Mouse (Mus musculus) CH12.LX (cell line): ENCODE data around the gene Asphd1. TPM values are rescaled to one million over a fixed set of nuclear protein-coding genes. Genes with fewer than 3 reads are reported as not detected.

Experiments
- DNase-seq: peaks from one replicate; pipeline ENCODE4 v3.0.0-alpha.2; 2013; ENCODE audit errors: extremely low read depth
- H3K27ac ChIP-seq: 2 replicates; pipeline ENCODE4 v1.5.1; 2012; ENCODE audit warnings: low read depth, mild to moderate bottlenecking, control low read depth, moderate library complexity; ENCODE audit not compliant: insufficient read depth
- H3K27me3 ChIP-seq: replicated peaks from 2 replicates; pipeline ENCODE3; 2012; ENCODE audit warnings: inconsistent platforms
- H3K36me3 ChIP-seq, 2 experiments: replicated peaks in 1 of 2; 2 replicates each; pipeline versions ENCODE3 to v1.6.1; 2012; ENCODE audit warnings: inconsistent platforms in 1 of 2, low read length in 1 of 2, mild to moderate bottlenecking in 1 of 2, mixed read lengths in 1 of 2, moderate library complexity in 1 of 2; ENCODE audit not compliant: control insufficient read depth in 1 of 2, insufficient read depth in 1 of 2
- H3K4me1 ChIP-seq, 2 experiments: 2 replicates each; pipeline ENCODE4 v1.6.1; 2012; ENCODE audit warnings: inconsistent platforms in 1 of 2, moderate library complexity in 1 of 2; ENCODE audit not compliant: insufficient read depth in 2 of 2, control insufficient read depth in 1 of 2
- H3K4me2 ChIP-seq: 2 replicates; pipeline ENCODE4 v1.6.1; 2012; ENCODE audit warnings: low read depth, mild to moderate bottlenecking, control low read depth; ENCODE audit not compliant: poor library complexity, insufficient read depth, severe bottlenecking
- H3K4me3 ChIP-seq, 3 experiments: fragments of 150-350 bp in 1 of 3; sonication (generic) in 1 of 3; replicated peaks in 1 of 3; 2 replicates each; pipeline versions ENCODE3 to v1.5.1; 2011 to 2012; ENCODE audit warnings: low read depth in 2 of 3, low read length in 2 of 3, mild to moderate bottlenecking in 2 of 3, moderate library complexity in 2 of 3, control low read depth in 1 of 3, improper control_type of control experiment in 1 of 3, inconsistent platforms in 1 of 3, mixed read lengths in 1 of 3; ENCODE audit not compliant: poor library complexity in 1 of 3
- H3K79me2 ChIP-seq: replicated peaks from 2 replicates; pipeline ENCODE4 v1.6.1; 2012; ENCODE audit warnings: mild to moderate bottlenecking, moderate library complexity; ENCODE audit not compliant: control insufficient read depth, poor library complexity, insufficient read depth, severe bottlenecking; ENCODE audit errors: extremely low read depth
- H3K9ac ChIP-seq: 2 replicates; pipeline ENCODE4 v1.6.1; 2012; ENCODE audit warnings: low read depth, mild to moderate bottlenecking, control low read depth, moderate library complexity; ENCODE audit not compliant: insufficient read depth
- H3K9me3 ChIP-seq: replicated peaks from 2 replicates; pipeline ENCODE3; 2012; ENCODE audit warnings: low read length, inconsistent platforms, mixed read lengths
- CHD2 ChIP-seq: IDR thresholded peaks from 2 replicates; pipeline ENCODE4 v1.6.1; 2011; ENCODE audit warnings: low read length, improper control_type of control experiment
- E2F4 ChIP-seq: IDR thresholded peaks from 2 replicates; pipeline ENCODE4 v1.6.1; 2011; ENCODE audit warnings: low read depth, low read length, improper control_type of control experiment; ENCODE audit not compliant: insufficient replicate concordance
- ELF1 ChIP-seq: IDR thresholded peaks from 2 replicates; pipeline ENCODE4 v1.6.1; 2014; ENCODE audit warnings: low read depth, mild to moderate bottlenecking, inconsistent platforms, low read length, improper control_type of control experiment
- EP300 ChIP-seq: IDR thresholded peaks from 2 replicates; pipeline ENCODE4 v1.6.1; 2011; ENCODE audit warnings: low read length, improper control_type of control experiment
- GABPA ChIP-seq: IDR thresholded peaks from 2 replicates; pipeline ENCODE4 v1.6.1; 2012; ENCODE audit warnings: low read depth, low read length, improper control_type of control experiment, inconsistent platforms; ENCODE audit not compliant: insufficient replicate concordance
- HCFC1 ChIP-seq: IDR thresholded peaks from 2 replicates; pipeline ENCODE4 v1.6.1; 2012; ENCODE audit warnings: low read depth, mild to moderate bottlenecking, inconsistent platforms, low read length, improper control_type of control experiment
- JUN ChIP-seq: IDR thresholded peaks from 2 replicates; pipeline ENCODE4 v1.6.1; 2011; ENCODE audit warnings: low read depth, mild to moderate bottlenecking, low read length, improper control_type of control experiment, moderate library complexity; ENCODE audit not compliant: insufficient read depth
- KAT2A ChIP-seq: IDR thresholded peaks from 2 replicates; pipeline ENCODE4 v1.6.1; 2012; ENCODE audit warnings: low read length, improper control_type of control experiment, inconsistent platforms; ENCODE audit not compliant: insufficient replicate concordance
- MAX ChIP-seq: IDR thresholded peaks from 2 replicates; pipeline ENCODE4 v1.6.1; 2011; ENCODE audit warnings: low read length, improper control_type of control experiment
- NELFE ChIP-seq: IDR thresholded peaks from 2 replicates; pipeline ENCODE4 v1.6.1; 2011; ENCODE audit warnings: low read depth, low read length, improper control_type of control experiment
- NRF1 ChIP-seq: IDR thresholded peaks from 2 replicates; pipeline ENCODE4 v1.6.1; 2014; ENCODE audit warnings: low read depth, mild to moderate bottlenecking, inconsistent platforms, low read length, improper control_type of control experiment, moderate library complexity
- POLR2AphosphoS2 ChIP-seq: IDR thresholded peaks from 2 replicates; pipeline ENCODE4 v1.6.1; 2011; ENCODE audit warnings: low read depth, low read length, improper control_type of control experiment
- RCOR1 ChIP-seq: conservative IDR thresholded peaks from 2 replicates; pipeline ENCODE4 v1.6.1; 2012; ENCODE audit warnings: low read depth, mild to moderate bottlenecking, inconsistent platforms, low read length, improper control_type of control experiment
- TBP ChIP-seq: conservative IDR thresholded peaks from 2 replicates; pipeline ENCODE4 v1.6.1; 2011; ENCODE audit warnings: low read depth, low read length, improper control_type of control experiment
- USF2 ChIP-seq: conservative IDR thresholded peaks from 2 replicates; pipeline ENCODE4 v1.6.1; 2011; ENCODE audit warnings: low read depth, low read length, improper control_type of control experiment
- ZKSCAN1 ChIP-seq: IDR thresholded peaks from 2 replicates; pipeline ENCODE4 v1.6.1; 2012; ENCODE audit warnings: low read depth, inconsistent platforms, low read length, improper control_type of control experiment, borderline replicate concordance
- ZNF384 ChIP-seq: IDR thresholded peaks from 2 replicates; pipeline ENCODE4 v1.6.1; 2012; ENCODE audit warnings: low read depth, low read length, improper control_type of control experiment, inconsistent platforms
- dilution Hi-C: fragments of 300-500 bp; cut with MboI; formaldehyde crosslinking; loops from 2 replicates; pipeline ENCODE4 v1.14.3; 2020; ENCODE audit warnings: low sequenced_read_pairs; ENCODE audit not compliant: extremely low pct_unique_long_range_greater_than_20kb, extremely low pct_ligation_motif_present
- in situ Hi-C: fragments of 300-500 bp; cut with MboI; formaldehyde crosslinking; loops from 3 replicates; pipeline ENCODE4 v1.14.3; 2019; ENCODE audit warnings: low sequenced_read_pairs, low pct_ligation_motif_present, low pct_unique_long_range_greater_than_20kb, mixed read lengths
- polyA plus RNA-seq: library from polyadenylated mRNA; unstranded; fragments of >175 nt; gene quantifications from 2 replicates; pipeline ENCODE4 v1.2.1, GENCODE M21; 2012; ENCODE audit warnings: low read depth; ENCODE audit not compliant: insufficient read length
- total RNA-seq, 2 experiments: library from RNA; depleted of rRNA; stranded (reverse); fragments of 300-350 nt in 1 of 2; fragments of >200 nt in 1 of 2; gene quantifications; 2 replicates each; pipeline ENCODE4 v1.2.3; 2012 to 2014

Asphd1 gene
- total and polyA plus RNA-seq, 3 experiments, result 0.08 to 1.8 TPM; not detected in 1

GRCm38 (mm10) chr7:126897390-126898101 lies 51.8 kb downstream of the Asphd1 start (continued):
- TF ChIP-seq MAX, result peak; percentile 59; the same call in 1 of the 2 replicates
- TF ChIP-seq USF2, result no peak
- peak; percentile 80 for TF ChIP-seq EP300
- no peak for TF ChIP-seq GABPA
- no peak; the same call in 1 of the 2 replicates for TF ChIP-seq NELFE
- no peak for TF ChIP-seq JUN
- TF ChIP-seq CHD2, result no peak
- no peak for TF ChIP-seq NRF1
- 0 out of 2 replicates have a peak, but pooled peaks have one; percentile 46 for TF ChIP-seq TBP
- no peak for TF ChIP-seq E2F4
- peak; percentile 78 for TF ChIP-seq ZNF384
- no peak for TF ChIP-seq ZKSCAN1
- TF ChIP-seq RCOR1, result no peak

- Histone ChIP-seq H3K9ac (peak overlapping the region; percentile 74), H3K36me3 (peaks cover 0 to 28% of the 10 kb centered on the region in 2 experiments), H3K4me3 (peak overlapping the region in 2 of 3 experiments; percentile 9 to 84), H3K4me1 (peaks cover 11 to 21% of the 10 kb centered on the region in 2 experiments), H3K79me2 (no peaks in the 10 kb centered on the region), H3K27me3 (no peaks in the 10 kb centered on the region), H3K27ac (peak overlapping the region; percentile 7; the same call in 1 of the 2 replicates), H3K9me3 (no peaks in the 10 kb centered on the region), H3K4me2 (peak overlapping the region; percentile 89)
- no peak for DNase-seq
- in situ Hi-C loops (loop anchor here (10.0 kb wide), 1 partner anchor 192 kb away; the partner anchor contains the start of gene Coro1a), dilution Hi-C loops (no loop called here)
- TF ChIP-seq POLR2AphosphoS2, result no peak; the same call in 1 of the 2 replicates
- no peak for TF ChIP-seq ELF1
- no peak for TF ChIP-seq CHD2
- no peak for TF ChIP-seq NELFE
- TF ChIP-seq HCFC1, result no peak
- no peak for TF ChIP-seq GABPA
- TF ChIP-seq EP300, result no peak
- no peak for TF ChIP-seq KAT2A
Measured at GRCm38 (mm10) chr7:126896912-126897311, 52.5 kb downstream of the Asphd1 start.

Other genes starting within 250 kb of the Asphd1 start
Only the 20 nearest of the 29 such genes appear.
- 0.30 TPM in 1 of 2 replicates, not detected in the other for gene Fam57b, start 151.9 kb downstream of the Asphd1 start, total RNA-seq (2012; rRNA removed)
- not detected in 2 replicates for gene Fam57b, start 151.9 kb downstream of the Asphd1 start, total RNA-seq (2014; rRNA removed)
- gene Fam57b, start 151.9 kb downstream of the Asphd1 start, polyA plus RNA-seq, result not detected in 2 replicates
- not detected in 2 replicates for gene 4930451I11Rik, start 117.9 kb downstream of the Asphd1 start, total RNA-seq (2012; rRNA removed)
- gene 4930451I11Rik, start 117.9 kb downstream of the Asphd1 start, total RNA-seq (2014; rRNA removed), result not detected in 2 replicates
- gene 4930451I11Rik, start 117.9 kb downstream of the Asphd1 start, polyA plus RNA-seq, result not detected in 2 replicates
- gene Doc2a, start 102.2 kb downstream of the Asphd1 start, total RNA-seq (2012; rRNA removed), result 1.9 and 3.4 TPM in 2 replicates
- gene Doc2a, start 102.2 kb downstream of the Asphd1 start, total RNA-seq (2014; rRNA removed), result not detected in 2 replicates
- not detected in 2 replicates for gene Doc2a, start 102.2 kb downstream of the Asphd1 start, polyA plus RNA-seq
- gene Hirip3, start 87.6 kb downstream of the Asphd1 start, total RNA-seq (2012; rRNA removed), result 70.9 and 103 TPM in 2 replicates
- gene Hirip3, start 87.6 kb downstream of the Asphd1 start, total RNA-seq (2014; rRNA removed), result 42.4 and 44.7 TPM in 2 replicates
- 190 and 267 TPM in 2 replicates for gene Hirip3, start 87.6 kb downstream of the Asphd1 start, polyA plus RNA-seq
- gene Ino80e, start 87.2 kb downstream of the Asphd1 start, total RNA-seq (2012; rRNA removed), result 73.9 and 109 TPM in 2 replicates
- gene Ino80e, start 87.2 kb downstream of the Asphd1 start, total RNA-seq (2014; rRNA removed), result 73.6 and 78.4 TPM in 2 replicates
- 216 and 243 TPM in 2 replicates for gene Ino80e, start 87.2 kb downstream of the Asphd1 start, polyA plus RNA-seq
- 28.5 and 29.0 TPM in 2 replicates for gene Taok2, start 64.9 kb downstream of the Asphd1 start, total RNA-seq (2012; rRNA removed)
- gene Taok2, start 64.9 kb downstream of the Asphd1 start, total RNA-seq (2014; rRNA removed), result 13.6 and 15.3 TPM in 2 replicates
- gene Taok2, start 64.9 kb downstream of the Asphd1 start, polyA plus RNA-seq, result 32.2 and 33.0 TPM in 2 replicates
- 39.7 and 43.2 TPM in 2 replicates for gene Tmem219, start 26.7 kb downstream of the Asphd1 start, total RNA-seq (2012; rRNA removed)
- 31.3 and 33.4 TPM in 2 replicates for gene Tmem219, start 26.7 kb downstream of the Asphd1 start, total RNA-seq (2014; rRNA removed)
- gene Tmem219, start 26.7 kb downstream of the Asphd1 start, polyA plus RNA-seq, result 37.4 and 39.3 TPM in 2 replicates
- 35.0 and 37.5 TPM in 2 replicates for gene Kctd13, start 20.7 kb downstream of the Asphd1 start, total RNA-seq (2012; rRNA removed)
- 16.4 and 19.0 TPM in 2 replicates for gene Kctd13, start 20.7 kb downstream of the Asphd1 start, total RNA-seq (2014; rRNA removed)
- 35.2 and 40.4 TPM in 2 replicates for gene Kctd13, start 20.7 kb downstream of the Asphd1 start, polyA plus RNA-seq
- gene Sez6l2, start 981 bp upstream of the Asphd1 start, total RNA-seq (2012; rRNA removed), result 7.2 and 8.8 TPM in 2 replicates
- 8.9 and 9.9 TPM in 2 replicates for gene Sez6l2, start 981 bp upstream of the Asphd1 start, total RNA-seq (2014; rRNA removed)
- gene Sez6l2, start 981 bp upstream of the Asphd1 start, polyA plus RNA-seq, result 29.2 and 29.3 TPM in 2 replicates
- 72.8 and 86.2 TPM in 2 replicates for gene Cdipt, start 26.3 kb upstream of the Asphd1 start, total RNA-seq (2012; rRNA removed)
- 100 and 108 TPM in 2 replicates for gene Cdipt, start 26.3 kb upstream of the Asphd1 start, total RNA-seq (2014; rRNA removed)
- 120 and 138 TPM in 2 replicates for gene Cdipt, start 26.3 kb upstream of the Asphd1 start, polyA plus RNA-seq
- gene Cdiptos, start 26.5 kb upstream of the Asphd1 start, total RNA-seq (2012; rRNA removed), result 0.46 and 0.47 TPM in 2 replicates
- not detected in 2 replicates for gene Cdiptos, start 26.5 kb upstream of the Asphd1 start, total RNA-seq (2014; rRNA removed)
- 0.31 and 0.97 TPM in 2 replicates for gene Cdiptos, start 26.5 kb upstream of the Asphd1 start, polyA plus RNA-seq
- gene Mvp, start 65.0 kb upstream of the Asphd1 start, total RNA-seq (2012; rRNA removed), result 42.1 and 52.1 TPM in 2 replicates
- 33.3 and 35.5 TPM in 2 replicates for gene Mvp, start 65.0 kb upstream of the Asphd1 start, total RNA-seq (2014; rRNA removed)
- 53.7 and 63.5 TPM in 2 replicates for gene Mvp, start 65.0 kb upstream of the Asphd1 start, polyA plus RNA-seq
- gene Pagr1b, start 66.9 kb upstream of the Asphd1 start, total RNA-seq (2012; rRNA removed), result 0.25 and 0.30 TPM in 2 replicates
- gene Pagr1b, start 66.9 kb upstream of the Asphd1 start, total RNA-seq (2014; rRNA removed), result not detected in 2 replicates
- 2.8 and 6.6 TPM in 2 replicates for gene Pagr1b, start 66.9 kb upstream of the Asphd1 start, polyA plus RNA-seq
- gene Pagr1a, start 67.8 kb upstream of the Asphd1 start, total RNA-seq (2012; rRNA removed), result 56.9 and 60.0 TPM in 2 replicates
- gene Pagr1a, start 67.8 kb upstream of the Asphd1 start, total RNA-seq (2014; rRNA removed), result 12.0 and 24.9 TPM in 2 replicates
- gene Pagr1a, start 67.8 kb upstream of the Asphd1 start, polyA plus RNA-seq, result 69.4 and 71.3 TPM in 2 replicates
- gene Gm42742, start 71.5 kb upstream of the Asphd1 start, total RNA-seq (2012; rRNA removed), result 13.2 and 16.0 TPM in 2 replicates
- 37.1 and 45.1 TPM in 2 replicates for gene Gm42742, start 71.5 kb upstream of the Asphd1 start, total RNA-seq (2014; rRNA removed)
- gene Gm42742, start 71.5 kb upstream of the Asphd1 start, polyA plus RNA-seq, result 6.1 and 14.9 TPM in 2 replicates
- gene Prrt2, start 71.6 kb upstream of the Asphd1 start, total RNA-seq (2012; rRNA removed), result not detected in 2 replicates
- gene Prrt2, start 71.6 kb upstream of the Asphd1 start, total RNA-seq (2014; rRNA removed), result 0.09 TPM in 1 of 2 replicates, not detected in the other
- 1.2 TPM in 2 replicates for gene Prrt2, start 71.6 kb upstream of the Asphd1 start, polyA plus RNA-seq
- gene Maz, start 77.5 kb upstream of the Asphd1 start, total RNA-seq (2012; rRNA removed), result 87.0 and 112 TPM in 2 replicates
- gene Maz, start 77.5 kb upstream of the Asphd1 start, total RNA-seq (2014; rRNA removed), result 84.5 and 91.2 TPM in 2 replicates
- gene Maz, start 77.5 kb upstream of the Asphd1 start, polyA plus RNA-seq, result 219 and 241 TPM in 2 replicates
- 54.2 and 63.9 TPM in 2 replicates for gene Kif22, start 92.9 kb upstream of the Asphd1 start, total RNA-seq (2012; rRNA removed)
- 58.1 and 65.0 TPM in 2 replicates for gene Kif22, start 92.9 kb upstream of the Asphd1 start, total RNA-seq (2014; rRNA removed)
- 81.4 and 86.2 TPM in 2 replicates for gene Kif22, start 92.9 kb upstream of the Asphd1 start, polyA plus RNA-seq
- not detected in 2 replicates for gene Zg16, start 137.7 kb upstream of the Asphd1 start, total RNA-seq (2012; rRNA removed)
- gene Zg16, start 137.7 kb upstream of the Asphd1 start, total RNA-seq (2014; rRNA removed), result not detected in 2 replicates
- gene Zg16, start 137.7 kb upstream of the Asphd1 start, polyA plus RNA-seq, result not detected in 2 replicates
- 15.7 and 19.0 TPM in 2 replicates for gene AI467606, start 141.8 kb upstream of the Asphd1 start, total RNA-seq (2012; rRNA removed)
- gene AI467606, start 141.8 kb upstream of the Asphd1 start, total RNA-seq (2014; rRNA removed), result 18.6 and 26.4 TPM in 2 replicates
- 18.3 and 20.5 TPM in 2 replicates for gene AI467606, start 141.8 kb upstream of the Asphd1 start, polyA plus RNA-seq